Mouse (Mus musculus): ENCODE measurements around the gene P2ry6. TPM values are rescaled to one million over a fixed set of nuclear protein-coding genes. Genes with fewer than 3 reads are reported as not detected.

P2ry6 gene
- polyA plus RNA-seq, 1 experiment, result 1.3 TPM

GRCm38 (mm10) chr7:101006201-101006600 is 31.8 kb upstream of the P2ry6 start:
- 82% methylated on average over 2 of the region's 2 CpGs for WGBS
- no peak overlapping the region for H3K4me3 ChIP-seq (replicated peaks; ENCODE audit: control insufficient read depth, low read depth, low read length)
- H3K27ac ChIP-seq (ENCODE audit: control insufficient read depth, insufficient read depth, low read depth, low read length, poor library complexity), result no peak overlapping the region
- TF ChIP-seq CTCF (IDR thresholded peaks at IDR 0.05; ENCODE audit: control insufficient read depth, insufficient read depth, low read length) (no peak), POLR2A (IDR thresholded peaks at IDR 0.05; ENCODE audit: borderline replicate concordance, control insufficient read depth, low read depth, low read length) (no peak)
- peaks cover 3% of the 10 kb centered on the region; the same call in 1 of the 2 replicates for H3K4me1 ChIP-seq (ENCODE audit: control insufficient read depth, insufficient read depth, low read length)

- TF ChIP-seq CTCF (IDR thresholded peaks at IDR 0.05; ENCODE audit: control insufficient read depth, insufficient read depth, low read length) (no peak), POLR2A (IDR thresholded peaks at IDR 0.05; ENCODE audit: borderline replicate concordance, control insufficient read depth, low read depth, low read length) (no peak)
- Histone ChIP-seq H3K4me1 (ENCODE audit: control insufficient read depth, insufficient read depth, low read length) (peaks cover 3% of the 10 kb centered on the region; the same call in 1 of the 2 replicates), H3K27ac (ENCODE audit: control insufficient read depth, insufficient read depth, low read depth, low read length, poor library complexity) (no peak overlapping the region), H3K4me3 (replicated peaks; ENCODE audit: control insufficient read depth, low read depth, low read length) (no peak overlapping the region)
- 85% methylated on average over 4 of the region's 4 CpGs for WGBS
Observed at GRCm38 (mm10) chr7:101005119-101005518, 30.7 kb upstream of the P2ry6 start.

GRCm38 (mm10) chr7:101003442-101004326 is 29.2 kb upstream of the P2ry6 start:
- peaks cover 3% of the 10 kb centered on the region; the same call in 1 of the 2 replicates for H3K4me1 ChIP-seq (ENCODE audit: control insufficient read depth, insufficient read depth, low read length)
- H3K4me3 ChIP-seq (replicated peaks; ENCODE audit: control insufficient read depth, low read depth, low read length), result no peak overlapping the region
- no peak for TF ChIP-seq CTCF (IDR thresholded peaks at IDR 0.05; ENCODE audit: control insufficient read depth, insufficient read depth, low read length)
- TF ChIP-seq POLR2A (IDR thresholded peaks at IDR 0.05; ENCODE audit: borderline replicate concordance, control insufficient read depth, low read depth, low read length), result no peak
- H3K27ac ChIP-seq (ENCODE audit: control insufficient read depth, insufficient read depth, low read depth, low read length, poor library complexity), result no peak overlapping the region
- WGBS, result 62% methylated on average over 11 of the region's 11 CpGs

- TF ChIP-seq POLR2A (IDR thresholded peaks at IDR 0.05; ENCODE audit: borderline replicate concordance, control insufficient read depth, low read depth, low read length) (no peak), CTCF (IDR thresholded peaks at IDR 0.05; ENCODE audit: control insufficient read depth, insufficient read depth, low read length) (no peak)
- WGBS, result 88% methylated on average over 6 of the region's 6 CpGs
- H3K4me1 ChIP-seq (ENCODE audit: control insufficient read depth, insufficient read depth, low read length), result peaks cover 3% of the 10 kb centered on the region; the same call in 1 of the 2 replicates
Observed at GRCm38 (mm10) chr7:101002274-101002673, 27.8 kb upstream of the P2ry6 start.

GRCm38 (mm10) chr7:100999623-101000022 is 25.2 kb upstream of the P2ry6 start:
- Histone ChIP-seq H3K4me3 (replicated peaks; ENCODE audit: control insufficient read depth, low read depth, low read length) (no peak overlapping the region), H3K4me1 (ENCODE audit: control insufficient read depth, insufficient read depth, low read length) (peaks cover 3% of the 10 kb centered on the region; the same call in 1 of the 2 replicates), H3K27ac (ENCODE audit: control insufficient read depth, insufficient read depth, low read depth, low read length, poor library complexity) (no peak overlapping the region)
- TF ChIP-seq POLR2A (IDR thresholded peaks at IDR 0.05; ENCODE audit: borderline replicate concordance, control insufficient read depth, low read depth, low read length) (no peak), CTCF (IDR thresholded peaks at IDR 0.05; ENCODE audit: control insufficient read depth, insufficient read depth, low read length) (no peak)
- 80% methylated on average over 5 of the region's 5 CpGs for WGBS

More at GRCm38 (mm10) chr7:101002274-101002673, 27.8 kb upstream of the P2ry6 start:
- H3K27ac ChIP-seq (ENCODE audit: control insufficient read depth, insufficient read depth, low read depth, low read length, poor library complexity), result no peak overlapping the region
- no peak overlapping the region for H3K4me3 ChIP-seq (replicated peaks; ENCODE audit: control insufficient read depth, low read depth, low read length)

- no peak overlapping the region for H3K27ac ChIP-seq (ENCODE audit: control insufficient read depth, insufficient read depth, low read depth, low read length, poor library complexity)
- 91% methylated on average over 24 of the region's 24 CpGs for WGBS
- no peaks in the 10 kb centered on the region for H3K4me1 ChIP-seq (ENCODE audit: control insufficient read depth, insufficient read depth, low read length)
- no peak overlapping the region for H3K4me3 ChIP-seq (replicated peaks; ENCODE audit: control insufficient read depth, low read depth, low read length)
- TF ChIP-seq CTCF (IDR thresholded peaks at IDR 0.05; ENCODE audit: control insufficient read depth, insufficient read depth, low read length) (no peak), POLR2A (IDR thresholded peaks at IDR 0.05; ENCODE audit: borderline replicate concordance, control insufficient read depth, low read depth, low read length) (no peak)
Observed at GRCm38 (mm10) chr7:100998578-100998960, 24.1 kb upstream of the P2ry6 start.

- WGBS, result 91% methylated on average over 31 of the region's 31 CpGs
- no peak overlapping the region for H3K27ac ChIP-seq (ENCODE audit: control insufficient read depth, insufficient read depth, low read depth, low read length, poor library complexity)
- no peak overlapping the region for H3K4me3 ChIP-seq (replicated peaks; ENCODE audit: control insufficient read depth, low read depth, low read length)
- H3K4me1 ChIP-seq (ENCODE audit: control insufficient read depth, insufficient read depth, low read length), result no peaks in the 10 kb centered on the region
- no peak for TF ChIP-seq POLR2A (IDR thresholded peaks at IDR 0.05; ENCODE audit: borderline replicate concordance, control insufficient read depth, low read depth, low read length)
- no peak for TF ChIP-seq CTCF (IDR thresholded peaks at IDR 0.05; ENCODE audit: control insufficient read depth, insufficient read depth, low read length)
Observed at GRCm38 (mm10) chr7:100997951-100998577, 23.6 kb upstream of the P2ry6 start.

- no peak overlapping the region for H3K4me3 ChIP-seq (replicated peaks; ENCODE audit: control insufficient read depth, low read depth, low read length)
- WGBS, result 63% methylated on average over 1 of the region's 1 CpGs
- TF ChIP-seq CTCF (IDR thresholded peaks at IDR 0.05; ENCODE audit: control insufficient read depth, insufficient read depth, low read length) (no peak), POLR2A (IDR thresholded peaks at IDR 0.05; ENCODE audit: borderline replicate concordance, control insufficient read depth, low read depth, low read length) (no peak)
- H3K4me1 ChIP-seq (ENCODE audit: control insufficient read depth, insufficient read depth, low read length), result peaks cover 1% of the 10 kb centered on the region; the same call in 1 of the 2 replicates
- no peak overlapping the region for H3K27ac ChIP-seq (ENCODE audit: control insufficient read depth, insufficient read depth, low read depth, low read length, poor library complexity)
Observed at GRCm38 (mm10) chr7:100997215-100997614, 22.8 kb upstream of the P2ry6 start.
